Mouse (Mus musculus) lung, postnatal 4 days (tissue): ENCODE data around the gene Cd8a.
"Not testable (repeated sequence)": the region's sequence is repeated elsewhere in the genome, so short reads cannot be mapped to it uniquely, and the experiment has no call there.

Experiments used
- DNase-seq, 2 experiments: peaks; one replicate each; pipeline ENCODE4 v3.0.0; 2021

Gene Cd8a

DNA sequence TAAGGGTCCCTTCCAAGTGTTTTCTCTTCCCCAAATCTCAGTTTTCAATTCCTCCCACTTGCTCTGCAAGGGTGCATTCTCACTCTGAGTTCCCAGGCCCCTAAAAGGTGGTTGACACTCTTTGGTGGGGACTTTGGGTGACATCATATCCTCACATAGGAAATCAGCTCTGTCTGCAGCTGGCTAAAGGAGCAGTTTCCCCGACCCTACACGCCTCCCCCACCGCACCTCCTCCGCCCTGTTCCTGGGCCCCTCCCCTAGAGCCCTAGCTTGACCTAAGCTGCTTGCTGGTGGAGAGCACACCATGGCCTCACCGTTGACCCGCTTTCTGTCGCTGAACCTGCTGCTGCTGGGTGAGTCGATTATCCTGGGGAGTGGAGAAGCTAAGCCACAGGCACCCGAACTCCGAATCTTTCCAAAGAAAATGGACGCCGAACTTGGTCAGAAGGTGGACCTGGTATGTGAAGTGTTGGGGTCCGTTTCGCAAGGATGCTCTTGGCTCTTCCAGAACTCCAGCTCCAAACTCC is at the start of gene Cd8a:
Gene Cd8a (plus strand): TSS at position 179 of the 527 bp plus-strand sequence.
- no peak for DNase-seq

GRCm38 (mm10) chr6:71324816-71325215 is 48.4 kb upstream of the Cd8a start:
- DNase-seq = no peak

DNA sequence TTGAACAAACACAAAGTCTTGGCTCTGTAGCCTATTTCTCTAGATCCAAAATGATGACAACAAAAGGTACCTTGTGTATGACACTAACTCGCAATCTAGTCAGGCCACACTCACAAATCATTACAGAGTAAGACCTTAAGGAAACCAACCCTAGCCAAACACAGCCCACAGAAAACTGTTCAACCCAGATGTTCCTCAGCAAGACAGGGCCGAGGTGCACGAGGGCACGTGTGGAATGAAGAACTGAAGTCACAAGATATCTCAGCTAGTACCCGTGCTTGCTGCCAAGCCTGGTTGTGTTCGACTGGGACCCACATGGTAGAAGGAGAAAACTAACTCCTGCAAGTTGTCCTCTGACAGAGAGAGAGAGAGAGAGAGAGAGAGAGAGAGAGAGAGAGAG is 43.3 kb upstream of the Cd8a start:
- DNase-seq = no peak

DNA sequence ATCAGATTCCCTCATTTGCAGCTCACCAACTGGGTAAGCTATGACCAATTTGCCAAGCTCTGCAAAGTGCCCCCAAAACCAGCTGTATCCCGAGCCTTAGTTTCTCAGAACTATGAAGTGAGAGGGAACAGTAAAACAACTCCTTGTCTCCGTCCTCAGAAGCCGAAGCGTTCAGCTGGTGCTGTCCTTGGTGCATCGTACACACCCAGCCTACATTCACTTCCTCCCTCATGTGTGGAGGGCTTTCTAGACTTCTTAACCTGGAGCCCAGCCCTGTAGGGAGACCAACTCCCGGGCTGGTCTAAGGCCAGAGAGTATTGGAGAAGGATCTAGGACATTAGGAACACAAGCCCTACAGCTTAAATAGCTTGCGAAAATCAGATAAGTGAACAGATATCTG is 42.7 kb upstream of the Cd8a start:
- no peak for DNase-seq

DNA sequence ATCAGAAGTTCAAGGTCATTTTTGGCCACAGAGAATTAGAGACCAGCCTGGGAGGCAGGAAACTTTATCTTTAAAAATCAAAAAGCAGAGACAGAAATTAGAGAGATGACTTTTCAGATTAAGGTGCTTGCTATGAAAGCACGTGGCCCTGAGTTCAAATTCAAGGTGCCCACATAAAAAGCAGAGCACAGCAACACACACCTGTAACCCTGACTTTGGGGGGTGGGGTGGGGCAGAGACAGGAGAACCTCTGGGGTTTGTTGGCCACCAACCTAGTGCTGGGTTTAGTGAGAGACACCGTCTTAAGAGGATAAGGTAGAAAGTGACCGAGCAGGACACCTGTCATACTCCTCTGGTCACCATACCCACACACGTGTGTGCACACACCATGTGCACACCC is 41.7 kb upstream of the Cd8a start:
- not testable (repeated sequence) for DNase-seq

GRCm38 (mm10) chr6:71332236-71332965 is 40.8 kb upstream of the Cd8a start:
- no peak for DNase-seq

DNA sequence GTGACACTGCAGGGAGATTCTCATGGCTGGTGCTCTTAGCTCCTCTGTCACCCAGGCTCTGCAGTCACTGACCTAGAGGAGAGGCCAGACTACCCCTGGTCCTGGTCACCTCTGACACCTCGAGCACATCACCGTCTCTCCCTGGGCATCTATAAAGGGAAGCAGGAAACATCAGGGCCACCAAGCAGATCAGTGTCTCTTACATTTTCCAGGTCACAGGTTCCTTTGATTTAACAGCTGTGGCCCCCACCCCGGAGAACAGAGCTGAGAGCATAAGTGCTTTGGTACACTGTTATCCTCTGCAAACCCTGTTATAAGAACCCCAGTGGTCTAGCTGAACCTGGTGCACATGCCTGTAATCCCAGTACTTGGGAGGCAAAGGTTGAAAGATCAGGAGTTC is 40.2 kb upstream of the Cd8a start:
- no peak for DNase-seq

GRCm38 (mm10) chr6:71333578-71334273 is 39.5 kb upstream of the Cd8a start:
- no peak for DNase-seq

- no peak for DNase-seq
Observed at GRCm38 (mm10) chr6:71337666-71338065, 35.6 kb upstream of the Cd8a start.

- DNase-seq = no peak
Observed at GRCm38 (mm10) chr6:71338941-71339340, 34.3 kb upstream of the Cd8a start.

DNA sequence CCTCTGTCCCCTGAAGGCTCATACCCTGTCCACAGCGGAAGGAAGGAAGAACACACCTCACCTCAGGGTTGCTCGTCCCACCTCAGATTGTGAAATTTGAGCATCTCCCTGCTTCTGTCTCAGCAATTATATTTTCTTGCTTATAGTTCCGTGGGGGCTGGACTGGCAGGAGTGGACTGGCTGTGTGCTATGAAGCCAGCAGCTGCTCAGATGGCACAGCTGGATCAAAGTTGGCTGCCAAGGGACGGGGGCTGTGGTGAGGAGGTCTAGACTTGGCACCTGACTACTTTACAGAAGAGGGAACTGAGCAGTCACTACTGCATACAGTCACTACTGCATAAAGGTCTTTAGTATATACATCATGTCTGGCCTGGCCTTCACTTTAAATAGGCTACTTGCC is 33.9 kb upstream of the Cd8a start:
- no peak for DNase-seq

GRCm38 (mm10) chr6:71341179-71341578 is 32.0 kb upstream of the Cd8a start:
- no peak for DNase-seq

DNA sequence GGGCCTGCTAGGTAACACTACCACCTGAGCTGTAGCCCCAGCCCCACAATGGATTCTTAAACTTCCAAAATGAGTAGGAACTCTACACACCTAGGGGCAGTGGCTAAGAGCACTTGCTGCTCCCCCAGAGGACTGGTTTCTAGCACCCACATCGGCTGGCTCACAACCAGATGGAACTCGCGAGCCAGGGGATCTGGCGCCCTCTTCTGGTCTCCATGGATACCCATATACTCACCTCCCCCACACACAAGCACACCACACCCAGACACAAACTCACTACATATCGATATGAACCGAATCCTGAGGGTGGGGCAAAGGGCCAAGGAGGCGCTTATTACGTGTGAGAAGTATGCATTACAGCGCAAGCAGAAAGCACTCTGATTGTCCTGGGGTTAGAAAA is 25.2 kb upstream of the Cd8a start:
- no peak for DNase-seq

DNA sequence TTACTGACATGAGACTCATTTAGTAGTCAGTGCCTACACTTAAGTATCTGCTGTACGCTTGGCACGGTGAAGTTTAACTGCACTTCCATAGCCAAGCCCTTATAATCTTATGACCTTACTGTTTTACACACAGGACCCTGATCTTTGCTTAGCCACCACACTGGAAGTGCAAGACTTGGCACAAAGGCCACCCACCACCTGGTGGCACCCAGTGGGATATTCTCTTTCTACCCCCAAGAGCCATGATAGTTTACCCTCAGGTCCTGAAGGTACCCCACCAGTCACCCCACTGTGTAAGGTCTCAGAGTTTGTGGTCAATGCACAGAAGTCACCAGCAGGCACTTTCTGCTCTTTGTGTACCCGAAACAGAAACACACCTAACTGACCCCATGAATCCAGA is 22.0 kb upstream of the Cd8a start:
- DNase-seq = no peak

DNA sequence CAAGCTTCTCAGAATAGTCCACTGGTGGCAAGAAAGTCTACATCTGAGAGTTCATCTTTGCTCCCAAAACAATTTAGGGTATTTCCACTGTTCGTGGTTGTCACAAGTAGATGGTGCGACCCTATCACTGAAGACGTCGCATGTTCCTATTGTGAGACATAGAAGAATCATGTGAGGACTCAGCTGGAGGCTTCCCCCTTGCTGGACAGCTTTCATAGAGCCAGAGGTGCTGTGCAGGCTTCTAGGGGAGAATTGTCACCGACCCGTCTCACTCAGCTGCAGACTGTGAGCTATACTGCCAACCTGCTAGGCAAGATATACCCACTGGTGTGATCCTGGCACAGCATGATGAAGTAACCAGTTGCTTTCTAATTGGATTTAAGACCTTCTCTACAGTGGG is 21.0 kb upstream of the Cd8a start:
- no peak for DNase-seq

DNA sequence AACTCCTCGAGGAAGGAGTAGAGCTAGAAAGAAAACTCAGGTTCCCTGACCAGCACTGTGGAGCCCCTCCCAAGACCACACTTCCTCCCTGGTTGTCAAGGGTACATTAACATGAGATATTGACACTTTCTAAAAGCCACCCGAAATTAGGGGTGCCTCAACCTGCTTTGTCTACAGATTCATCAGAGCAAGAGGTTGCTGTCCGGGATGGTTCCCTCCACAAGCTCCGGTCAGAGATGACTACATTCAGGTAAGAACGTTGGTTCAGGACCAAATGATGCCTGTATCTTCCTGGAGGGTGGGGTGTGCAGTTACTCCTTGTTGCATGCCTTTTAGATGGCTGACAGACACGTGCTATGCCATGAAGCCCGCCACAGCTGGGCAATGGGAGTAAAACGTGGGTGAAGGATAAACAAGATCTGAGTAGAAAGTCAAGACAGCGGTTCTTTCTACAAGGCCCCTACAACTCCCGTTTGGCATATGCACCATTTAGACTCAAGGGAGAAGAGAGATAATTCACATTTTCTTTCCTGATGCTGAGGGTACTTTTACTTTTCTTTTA is 20.3 kb upstream of the Cd8a start:
- no peak for DNase-seq

GRCm38 (mm10) chr6:71353722-71354121 is 19.5 kb upstream of the Cd8a start:
- DNase-seq = no peak

DNA sequence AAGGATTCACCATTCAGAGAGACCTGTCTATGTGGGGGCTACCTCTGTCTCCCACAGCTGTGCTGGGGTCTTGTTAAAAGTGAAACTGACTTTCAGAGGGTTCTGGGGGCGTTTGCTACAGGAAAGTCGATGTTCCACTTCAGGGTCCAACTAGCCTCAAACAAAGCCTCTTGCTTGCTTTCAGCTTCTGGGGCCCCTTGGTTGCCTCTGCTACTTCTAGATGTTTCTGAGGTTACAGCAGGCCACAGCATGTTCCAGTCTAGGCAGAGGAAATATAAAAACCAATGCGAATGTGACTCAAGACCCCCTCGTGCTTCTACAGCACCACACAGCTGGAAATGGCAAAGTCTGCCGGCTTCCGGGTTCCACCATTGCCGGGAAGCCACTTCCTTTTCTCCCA is 15.7 kb upstream of the Cd8a start:
- DNase-seq = no peak

DNA sequence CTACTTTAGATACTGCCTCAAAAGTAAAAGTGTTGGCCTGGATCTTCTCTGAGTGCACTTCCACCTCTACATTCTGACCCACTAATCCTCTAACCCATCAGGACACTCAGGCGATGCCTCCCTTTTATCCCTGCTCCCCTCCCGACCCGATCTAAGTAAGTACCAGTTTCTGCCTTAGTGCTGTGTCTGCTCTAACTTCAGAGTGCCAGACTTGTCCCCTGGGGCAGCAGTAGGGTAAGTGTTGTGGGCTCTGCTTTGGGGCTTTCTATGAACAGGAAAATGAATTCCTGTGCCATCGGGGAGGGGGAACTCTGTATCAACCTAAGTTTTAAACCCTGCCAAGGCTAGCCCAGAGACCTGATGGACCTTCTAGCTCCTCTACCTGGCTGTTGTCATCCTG is 13.0 kb upstream of the Cd8a start:
- DNase-seq = no peak

DNA sequence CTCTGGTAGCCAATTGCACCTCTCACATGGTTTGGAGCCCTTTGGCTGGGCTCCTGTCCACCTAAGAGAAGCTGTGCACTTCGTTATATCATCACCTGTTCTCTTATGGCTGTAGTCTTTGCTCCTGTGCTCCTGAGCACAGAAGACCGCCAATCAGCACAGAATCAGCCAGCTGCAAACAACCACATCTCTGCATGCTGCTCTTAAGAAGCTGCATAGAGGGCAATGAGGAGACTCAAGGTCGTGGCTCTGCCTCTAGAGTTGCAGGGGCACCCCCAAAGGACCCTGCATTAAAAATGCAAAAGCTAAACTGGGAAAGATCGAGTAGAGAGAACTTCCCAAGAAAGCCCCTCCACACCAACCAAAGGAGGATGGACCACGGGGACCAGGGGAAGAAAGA is 12.5 kb upstream of the Cd8a start:
- DNase-seq = no peak

DNA sequence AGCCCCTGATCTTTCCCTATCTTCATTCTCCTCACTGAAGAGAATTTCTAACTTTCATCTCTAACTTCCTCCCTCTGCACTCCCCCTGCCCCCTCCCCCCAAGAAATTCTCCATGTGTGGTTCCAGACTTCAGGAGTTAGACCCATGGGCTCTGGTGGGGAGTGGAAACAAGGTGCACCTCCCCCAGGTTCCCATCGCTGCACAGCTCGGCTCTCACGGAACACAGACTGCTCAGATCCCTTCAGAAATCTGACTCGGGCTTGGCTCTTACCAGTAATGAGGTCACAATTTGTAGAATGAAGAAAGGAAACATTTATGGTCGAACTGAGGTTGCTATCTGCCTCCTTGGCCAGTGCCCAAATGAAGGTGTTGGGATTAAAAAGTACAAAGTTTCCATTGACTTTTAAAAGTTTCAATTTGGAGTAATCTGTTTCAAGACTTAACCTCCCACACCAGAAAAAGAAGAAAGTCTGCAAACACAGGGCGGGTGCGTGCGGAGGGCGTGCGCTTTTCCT is 12.0 kb upstream of the Cd8a start:
- DNase-seq = no peak

DNA sequence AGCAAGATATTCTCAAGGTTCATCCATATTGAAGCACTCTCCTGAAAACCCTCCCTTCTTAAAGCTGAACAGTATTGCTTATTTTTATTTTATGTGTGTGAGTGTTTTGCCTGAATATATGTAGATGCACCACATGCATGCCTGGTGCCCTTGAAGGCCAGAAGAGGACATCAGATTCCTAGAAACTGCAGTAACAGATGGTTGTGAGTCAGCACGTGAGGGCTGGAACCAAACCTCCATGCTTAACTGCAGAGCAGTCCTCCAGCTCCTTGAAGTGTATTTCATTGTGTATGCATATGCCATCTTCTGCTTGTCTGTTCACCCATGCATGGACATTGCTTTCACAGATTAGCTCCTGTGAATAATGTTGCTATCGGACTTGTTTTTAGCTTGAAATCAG is 9.2 kb upstream of the Cd8a start:
- DNase-seq = no peak

GRCm38 (mm10) chr6:71369416-71369815 is 3.8 kb upstream of the Cd8a start:
- no peak for DNase-seq

- no peak for DNase-seq
Observed at GRCm38 (mm10) chr6:71371085-71371605, 2.1 kb upstream of the Cd8a start.
